Comparison of ENCODE assay signal across 19 mouse cellular contexts in genomic region chr5:86100621-86101020, GRCm38 (mm10). TPM values are rescaled to one million over a fixed set of nuclear protein-coding genes. Genes with fewer than 3 reads are reported as not detected.
A peak's percentile ranks its signal among the peaks of the same experiment; 100 is the strongest.
DNase-seq lines count a peak whose midpoint lies in the region; ATAC-seq and TF ChIP-seq lines count a peak whose summit lies in the region.
"Had no signal": no experiment of that assay in that cellular context is flagged by ENCODE, and none has a peak within 500 bp of the region (broad histone marks: within the 10 kb centered on the region; RNA-seq: fewer than 3 reads in every experiment).

No protein-coding gene starts in this region.

- H3K27me3 ChIP-seq in MEL (ENCODE audit: control insufficient read depth in 1 of 2, insufficient read depth in 2 of 2, low read length in 2 of 2), result no peaks in the 10 kb centered on the region
- H3K27me3 ChIP-seq: embryonic facial prominence, embryonic 13.5 days; forebrain, embryonic 12.5 days; heart, embryonic 12.5 days had no signal

- peak; percentile 88 for ATAC-seq in granulocyte monocyte progenitor cell, adult 5-6 weeks (replicated peaks; ENCODE audit: poor library complexity, severe bottlenecking)
- peak; percentile 93 for ATAC-seq in megakaryocyte, adult 5-6 weeks (ENCODE audit: poor library complexity, severe bottlenecking)
- peak; percentile 44; the same call in 1 of the 2 replicates for ATAC-seq in neutrophil, adult 5-6 weeks (ENCODE audit: extremely low read depth, insufficient number of reproducible peaks, low FRiP score, poor library complexity, severe bottlenecking)
- no peak for ATAC-seq in cerebellum, adult (ENCODE audit: insufficient number of reproducible peaks, low FRiP score, low TSS enrichment)
- ATAC-seq: forebrain, embryonic 16.5 days had no signal

- DNase-seq in MEL (ENCODE audit: low read depth, low spot score), result peak; percentile 13
- DNase-seq in gastrocnemius, postnatal 36 days, result no peak
- DNase-seq in spleen, postnatal 36 days (ENCODE audit: low spot score in 2 of 2), result no peak
- DNase-seq: adrenal gland, postnatal 10 days; cerebellum, adult 11 months; cerebellum, adult 8-10 months; cerebellum, postnatal 14 days; gastrocnemius, postnatal 10 days had no signal

- no peak for TF ChIP-seq POLR2A in MEL (IDR thresholded peaks at IDR 0.05; ENCODE audit: control insufficient read depth in 1 of 2, insufficient read depth in 1 of 2, low read depth in 1 of 2, low read length in 2 of 2, poor library complexity in 1 of 2)

- H3K9ac ChIP-seq in MEL (ENCODE audit: control insufficient read depth, low read depth, low read length, poor library complexity, severe bottlenecking), result no peak overlapping the region
- H3K9ac ChIP-seq: embryonic facial prominence, embryonic 13.5 days; forebrain, embryonic 12.5 days; heart, embryonic 12.5 days; hindbrain, embryonic 14.5 days had no signal

- no peak for TF ChIP-seq EP300 in MEL (IDR thresholded peaks at IDR 0.05; ENCODE audit: low read depth in 1 of 2, low read length in 2 of 2)

- TF ChIP-seq RAD21 in MEL (IDR thresholded peaks at IDR 0.05; ENCODE audit: low read depth, low read length), result no peak

- no peak overlapping the region for H3K4me3 ChIP-seq in MEL (ENCODE audit: control insufficient read depth in 1 of 2, insufficient read depth in 1 of 2, low read depth in 2 of 2, low read length in 2 of 2)
- H3K4me3 ChIP-seq: embryonic facial prominence, embryonic 13.5 days; forebrain, embryonic 12.5 days; heart, embryonic 12.5 days; hindbrain, embryonic 10.5 days had no signal

- no peaks in the 10 kb centered on the region for H3K36me3 ChIP-seq in MEL (ENCODE audit: control insufficient read depth in 1 of 2, insufficient read depth in 2 of 2, low read length in 2 of 2)
- H3K36me3 ChIP-seq: embryonic facial prominence, embryonic 13.5 days; forebrain, embryonic 12.5 days; G1E; heart, embryonic 12.5 days; hindbrain, embryonic 10.5 days had no signal

- no peak overlapping the region for H3K27ac ChIP-seq in MEL (ENCODE audit: control insufficient read depth, low read depth, low read length)
- H3K27ac ChIP-seq: embryonic facial prominence, embryonic 13.5 days; forebrain, embryonic 12.5 days; hindbrain, embryonic 10.5 days; hindbrain, embryonic 14.5 days had no signal

- TF ChIP-seq CTCF in MEL (IDR thresholded peaks at IDR 0.05 in 2 of 3, conservative IDR thresholded peaks at IDR 0.05 in 1 of 3; ENCODE audit: control insufficient read depth in 1 of 3, insufficient read depth in 1 of 3, low read depth in 2 of 3, low read length in 3 of 3, poor library complexity in 1 of 3, severe bottlenecking in 1 of 3), result no peak

- H3K4me1 ChIP-seq in MEL (ENCODE audit: control insufficient read depth in 1 of 2, insufficient read depth in 2 of 2, low read length in 2 of 2), result no peaks in the 10 kb centered on the region
- H3K4me1 ChIP-seq: embryonic facial prominence, embryonic 13.5 days; forebrain, embryonic 12.5 days; hindbrain, embryonic 10.5 days had no signal

- intact Hi-C loops in gastrocnemius, postnatal 36 days (cut with DNase I), result no loop called here

- no peaks in the 10 kb centered on the region for H3K9me3 ChIP-seq in MEL (replicated peaks; ENCODE audit: insufficient read depth, low read length)
- H3K9me3 ChIP-seq: embryonic facial prominence, embryonic 13.5 days; forebrain, embryonic 12.5 days; G1E; heart, embryonic 12.5 days; hindbrain, embryonic 10.5 days had no signal

- no peaks in the 10 kb centered on the region for H3K79me2 ChIP-seq in MEL (ENCODE audit: control insufficient read depth, insufficient read depth, low read length, poor library complexity)

TF ChIP-seq in MEL, 35 proteins besides CTCF, POLR2A, EP300 and RAD21:
- no peak for TF ChIP-seq HCFC1 (IDR thresholded peaks at IDR 0.05; ENCODE audit: low read depth, low read length)
- no peak for TF ChIP-seq SMC3 (IDR thresholded peaks at IDR 0.05; ENCODE audit: low read depth, low read length)
- no peak for TF ChIP-seq KAT2A (conservative IDR thresholded peaks at IDR 0.05; ENCODE audit: low read depth, low read length)
- TF ChIP-seq SIN3A (IDR thresholded peaks at IDR 0.05; ENCODE audit: low read length), result no peak
- no peak for TF ChIP-seq CHD2 (IDR thresholded peaks at IDR 0.05; ENCODE audit: low read length)
- TF ChIP-seq BHLHE40 (IDR thresholded peaks at IDR 0.05; ENCODE audit: borderline replicate concordance, low read depth, low read length), result no peak

RNA-seq across cellular contexts. Expression of gene Stap1, which starts 29.1 kb away (rescaled TPM):
- total RNA-seq in MEL (2012; rRNA removed), result not detected in 2 replicates
- under 1 TPM in 1 of 2 experiments, not detected in 1; 0.03 TPM for polyA plus RNA-seq in MEL (2012; ENCODE audit: insufficient read depth in 1 of 2, insufficient read length in 2 of 2, low read depth in 1 of 2, low replicate concordance in 2 of 2, missing spikeins in 1 of 2)
- 23.6 and 25.4 TPM in 2 replicates for total RNA-seq in granulocyte monocyte progenitor cell, adult 5-6 weeks (2014; fragmentation: Nextera tagmentation)
- 43.1 and 63.2 TPM in 2 replicates for total RNA-seq in granulocyte monocyte progenitor cell, adult 5-6 weeks (2017)
- 44.8 and 57.3 TPM in 2 replicates for total RNA-seq in megakaryocyte, adult 5-6 weeks (2015)
- total RNA-seq in megakaryocyte, adult 5-6 weeks (2017), result 36.6 and 38.5 TPM in 2 replicates
- 258 and 269 TPM in 2 replicates for total RNA-seq in neutrophil, adult 5-6 weeks (2017)
- total RNA-seq in gastrocnemius, postnatal 36 days (2021), result under 1 TPM in 1 of 2 experiments, not detected in 1; 0.36 TPM

RNA-seq across cellular contexts. Expression of gene Cenpc1, which starts 35.2 kb away (rescaled TPM):
- 9.6 and 11.6 TPM in 2 replicates for total RNA-seq in MEL (2012; rRNA removed)
- polyA plus RNA-seq in MEL (2012; ENCODE audit: insufficient read depth in 1 of 2, insufficient read length in 2 of 2, low read depth in 1 of 2, low replicate concordance in 2 of 2, missing spikeins in 1 of 2), result 10 to 100 TPM in 1 of 2 experiments, not detected in 1; 12.6 TPM
- 26.7 and 28.7 TPM in 2 replicates for total RNA-seq in granulocyte monocyte progenitor cell, adult 5-6 weeks (2014; fragmentation: Nextera tagmentation)
- 43.5 and 46.1 TPM in 2 replicates for total RNA-seq in granulocyte monocyte progenitor cell, adult 5-6 weeks (2017)
- 38.7 and 43.2 TPM in 2 replicates for total RNA-seq in megakaryocyte, adult 5-6 weeks (2015)
- 40.5 and 44.6 TPM in 2 replicates for total RNA-seq in megakaryocyte, adult 5-6 weeks (2017)
- 19.5 and 25.7 TPM in 2 replicates for total RNA-seq in neutrophil, adult 5-6 weeks (2017)
- 1 to 10 TPM; 2.9 to 3.5 TPM for total RNA-seq in gastrocnemius, postnatal 36 days (2021)

Comparison
In these comparisons a context has a peak if more than half of its experiments do, and no peak if none do; other contexts are left out.
1. RNA of gene Stap1, which starts 29.1 kb away (total RNA-seq): 258 to 269 TPM in neutrophil, adult 5-6 weeks, 36.6 to 57.3 TPM in megakaryocyte, adult 5-6 weeks and 23.6 to 63.2 TPM in granulocyte monocyte progenitor cell, adult 5-6 weeks; 0.36 TPM in gastrocnemius, postnatal 36 days and not detected in MEL; every median in the first group is over 10 times any median in the second.